Mouse (Mus musculus) neural tube, embryonic 13.5 days (tissue): ENCODE data around the gene Gsdma. TPM values are rescaled to one million over a fixed set of nuclear protein-coding genes. Genes with fewer than 3 reads are reported as not detected.

Experiments
- ATAC-seq: fragments of 200-750 bp; cut with Nextera tagmentation; 2 replicates; pipeline ENCODE4 v1.8.0; 2017; ENCODE audit warnings: low read depth, mild to moderate bottlenecking, moderate TSS enrichment, moderate library complexity
- H3K27ac ChIP-seq: fragments of 300-500 bp; sonication (generic); replicated peaks from 2 replicates; pipeline ENCODE4 v1.5.1; 2015; ENCODE audit warnings: moderate library complexity, mild to moderate bottlenecking, inconsistent platforms
- H3K27me3 ChIP-seq: fragments of 300-500 bp; sonication (generic); 2 replicates; pipeline ENCODE4 v1.6.1; 2015; ENCODE audit warnings: mild to moderate bottlenecking, inconsistent platforms
- H3K36me3 ChIP-seq: fragments of 300-500 bp; sonication (generic); 2 replicates; pipeline ENCODE4 v1.6.1; 2015; ENCODE audit warnings: mild to moderate bottlenecking, inconsistent platforms
- H3K4me1 ChIP-seq: fragments of 300-500 bp; sonication (generic); replicated peaks from 2 replicates; pipeline ENCODE4 v1.6.1; 2015; ENCODE audit warnings: inconsistent platforms
- H3K4me2 ChIP-seq: fragments of 300-500 bp; sonication (generic); 2 replicates; pipeline ENCODE4 v1.6.1; 2015; ENCODE audit warnings: inconsistent platforms, mild to moderate bottlenecking, moderate library complexity
- H3K4me3 ChIP-seq: fragments of 300-500 bp; sonication (generic); 2 replicates; pipeline ENCODE4 v1.5.1; 2015; ENCODE audit warnings: mild to moderate bottlenecking, inconsistent platforms
- H3K9ac ChIP-seq: fragments of 300-500 bp; sonication (generic); 2 replicates; pipeline ENCODE4 v1.6.1; 2015; ENCODE audit warnings: moderate library complexity, mild to moderate bottlenecking, inconsistent platforms
- H3K9me3 ChIP-seq: fragments of 300-500 bp; sonication (generic); 2 replicates; pipeline ENCODE4 v1.6.1; 2016; ENCODE audit warnings: inconsistent platforms
- WGBS: fragments of 180-500 bp; shearing (Covaris S2); methylation state at CpG from one replicate; pipeline ENCODE4 v1.1.7; 2015; 5-methylcytosine and 5-hydroxymethylcytosine counted together
- polyA plus RNA-seq: library from polyadenylated mRNA; unstranded; fragments of >200 nt; fragmentation: Nextera tagmentation; extraction: Ambion mirVana; gene quantifications from 2 replicates; pipeline ENCODE4 v1.2.1, GENCODE M21; 2015

The Gsdma gene
- polyA plus RNA-seq, 1 experiment from 2014 or later = not detected

DNA sequence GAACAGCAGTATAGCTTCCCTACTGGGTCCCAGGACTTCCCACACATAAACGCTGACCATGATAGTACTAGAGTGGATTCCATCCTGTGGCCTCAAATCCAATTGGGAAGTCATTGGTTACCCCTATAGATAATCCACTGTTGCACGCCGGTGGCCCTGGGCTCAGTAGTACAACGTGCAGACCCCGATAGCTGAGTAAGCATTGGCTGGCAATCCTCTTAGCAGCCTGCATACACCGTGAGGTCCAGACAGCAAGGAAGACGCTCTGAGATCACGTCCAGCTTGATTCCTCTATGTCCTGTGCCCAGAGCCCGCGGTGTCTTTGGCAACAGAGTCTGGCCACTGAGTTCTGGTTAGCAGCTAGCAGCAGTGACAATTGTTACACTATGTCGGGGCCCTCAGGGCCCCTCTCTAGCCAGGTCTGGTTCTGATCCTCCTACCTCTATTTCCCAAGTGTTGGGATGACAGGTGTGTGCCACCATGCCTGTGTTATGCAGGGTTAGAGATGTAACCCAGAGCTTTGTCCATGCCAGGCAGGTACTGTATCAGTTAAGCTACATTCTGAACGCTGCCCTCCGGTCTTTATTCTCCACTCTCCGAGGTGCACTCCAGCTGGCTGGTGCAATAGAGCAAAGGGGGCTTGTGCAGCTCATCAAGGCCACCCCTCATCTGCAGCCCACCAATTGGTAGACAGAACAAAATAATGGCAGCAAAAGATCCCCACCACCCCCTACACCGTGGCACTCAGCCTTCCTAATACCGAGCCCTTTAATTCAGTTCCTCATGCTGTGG lies 34.9 kb downstream of the Gsdma start:
- H3K9ac ChIP-seq = no peak overlapping the region
- peaks cover 12% of the 10 kb centered on the region; the same call in 1 of the 2 replicates for H3K27me3 ChIP-seq
- ATAC-seq = no peak
- peaks cover 38% of the 10 kb centered on the region for H3K36me3 ChIP-seq
- no peaks in the 10 kb centered on the region for H3K9me3 ChIP-seq
- 86% methylated on average over 16 of the region's 16 CpGs for WGBS
- H3K4me1 ChIP-seq = no peaks in the 10 kb centered on the region
- no peak overlapping the region for H3K27ac ChIP-seq
- no peak overlapping the region for H3K4me3 ChIP-seq
- H3K4me2 ChIP-seq = no peak overlapping the region

DNA sequence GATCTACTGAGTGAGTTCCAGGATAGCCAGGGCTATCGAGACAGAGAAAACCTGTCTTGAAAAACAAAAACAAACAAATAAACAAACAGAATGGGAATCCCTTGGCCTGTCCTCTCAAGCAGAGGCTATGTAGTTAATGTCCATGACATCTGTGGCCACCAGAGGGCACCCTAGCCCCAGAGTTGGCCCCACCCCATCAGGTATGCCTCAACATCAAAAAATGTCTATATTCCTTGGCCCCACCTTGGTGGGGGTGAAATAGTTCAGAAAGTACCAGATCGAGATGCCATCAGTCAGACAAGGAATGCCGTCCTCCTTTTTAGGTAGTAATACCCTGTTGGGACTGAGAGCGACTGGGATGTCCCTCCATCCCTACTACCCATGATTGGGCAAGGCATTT lies 35.8 kb downstream of the Gsdma start:
- H3K4me3 ChIP-seq = no peak overlapping the region
- no peak overlapping the region for H3K4me2 ChIP-seq
- H3K9ac ChIP-seq = no peak overlapping the region
- H3K9me3 ChIP-seq = no peaks in the 10 kb centered on the region
- WGBS = 47% methylated on average over 4 of the region's 4 CpGs
- peaks cover 38% of the 10 kb centered on the region for H3K36me3 ChIP-seq
- peaks cover 12% of the 10 kb centered on the region; the same call in 1 of the 2 replicates for H3K27me3 ChIP-seq
- no peaks in the 10 kb centered on the region for H3K4me1 ChIP-seq
- H3K27ac ChIP-seq = no peak overlapping the region
- ATAC-seq = no peak

DNA sequence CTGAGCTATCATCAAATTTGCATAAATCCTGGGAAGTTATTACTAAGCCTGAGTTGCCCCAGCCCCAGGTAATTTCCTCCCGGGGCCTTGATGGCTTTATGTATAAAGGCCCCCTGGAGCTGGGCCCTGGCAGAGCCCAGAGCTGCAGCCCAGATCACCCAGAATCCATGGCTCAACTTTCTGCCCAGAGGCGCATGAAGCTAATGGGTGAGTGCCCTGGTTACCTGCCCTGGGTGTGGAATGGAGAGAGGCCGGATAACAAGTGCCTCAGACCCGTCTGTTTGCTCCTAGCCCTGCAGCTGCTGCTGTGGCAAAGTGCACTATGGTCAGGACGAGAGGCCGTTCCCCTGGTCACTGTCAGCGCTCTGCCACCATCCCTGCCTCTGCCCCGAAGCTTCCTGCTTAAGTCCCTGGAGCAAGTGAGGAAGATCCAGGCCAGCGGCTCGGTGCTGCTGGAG lies 37.1 kb downstream of the Gsdma start, which contains the start of gene Csf3:
Gene Csf3, plus strand, starts transcription at position 51 of the 458 bp plus-strand sequence.
- Histone ChIP-seq H3K9ac (peak within 1 kb of the TSS; percentile 26; the same call in 1 of the 2 replicates), H3K4me3 (no peak within 1 kb of the TSS), H3K27me3 (peaks cover 12% of the 10 kb centered on the region; the same call in 1 of the 2 replicates), H3K4me2 (no peak within 1 kb of the TSS), H3K36me3 (peaks cover 38% of the 10 kb centered on the region), H3K4me1 (no peaks in the 10 kb centered on the region), H3K27ac (no peak within 1 kb of the TSS), H3K9me3 (no peaks in the 10 kb centered on the region)
- ATAC-seq = no peak
- 27% methylated on average over 10 of the region's 10 CpGs for WGBS

DNA sequence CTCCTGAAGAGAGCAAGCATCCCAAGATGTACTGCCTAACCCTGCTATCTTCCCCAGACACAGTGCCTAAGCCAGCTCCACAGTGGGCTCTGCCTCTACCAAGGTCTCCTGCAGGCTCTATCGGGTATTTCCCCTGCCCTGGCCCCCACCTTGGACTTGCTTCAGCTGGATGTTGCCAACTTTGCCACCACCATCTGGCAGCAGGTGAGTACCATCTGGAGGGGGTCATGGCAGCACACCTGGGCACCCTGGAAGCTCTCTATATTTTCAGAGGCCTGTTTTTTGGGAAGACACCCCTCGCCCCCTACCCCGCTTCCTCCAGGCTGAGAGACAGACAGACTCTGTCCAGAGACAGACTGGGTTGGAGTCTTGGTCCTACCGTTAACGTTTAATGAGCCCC lies 38.2 kb downstream of the Gsdma start:
- no peak overlapping the region for H3K4me2 ChIP-seq
- peaks cover 12% of the 10 kb centered on the region; the same call in 1 of the 2 replicates for H3K27me3 ChIP-seq
- no peak overlapping the region for H3K4me3 ChIP-seq
- peaks cover 38% of the 10 kb centered on the region for H3K36me3 ChIP-seq
- no peak overlapping the region for H3K9ac ChIP-seq
- H3K9me3 ChIP-seq = no peaks in the 10 kb centered on the region
- no peaks in the 10 kb centered on the region; the same call in 1 of the 2 replicates for H3K4me1 ChIP-seq
- ATAC-seq = no peak
- 78% methylated on average over 5 of the region's 5 CpGs for WGBS
- no peak overlapping the region for H3K27ac ChIP-seq

DNA sequence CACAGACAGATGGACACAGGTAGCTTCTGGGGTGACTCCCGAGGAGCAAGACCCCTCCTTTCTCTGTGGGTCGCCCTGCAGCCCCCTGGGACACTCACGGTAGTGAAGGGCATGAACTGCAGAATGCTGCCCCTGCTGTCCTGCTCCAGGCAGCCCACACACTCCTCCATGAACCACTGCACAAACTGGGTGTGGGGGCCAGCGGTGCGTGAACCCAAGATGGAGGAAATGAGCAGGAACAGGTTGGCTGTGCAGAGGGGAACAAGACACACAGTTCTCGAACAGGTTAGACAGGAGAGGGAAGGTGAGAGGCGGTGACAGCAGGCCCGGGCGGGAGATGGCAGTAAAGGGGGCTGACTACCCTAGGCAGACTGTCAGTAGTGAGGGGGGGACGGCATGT lies 40.9 kb downstream of the Gsdma start:
- Histone ChIP-seq H3K27ac (no peak overlapping the region), H3K4me1 (peaks cover 7% of the 10 kb centered on the region; the same call in 1 of the 2 replicates), H3K4me3 (no peak overlapping the region), H3K36me3 (peaks cover 64% of the 10 kb centered on the region), H3K27me3 (peaks cover 12% of the 10 kb centered on the region; the same call in 1 of the 2 replicates), H3K4me2 (no peak overlapping the region), H3K9ac (no peak overlapping the region), H3K9me3 (no peaks in the 10 kb centered on the region)
- 88% methylated on average over 10 of the region's 10 CpGs for WGBS
- no peak for ATAC-seq

DNA sequence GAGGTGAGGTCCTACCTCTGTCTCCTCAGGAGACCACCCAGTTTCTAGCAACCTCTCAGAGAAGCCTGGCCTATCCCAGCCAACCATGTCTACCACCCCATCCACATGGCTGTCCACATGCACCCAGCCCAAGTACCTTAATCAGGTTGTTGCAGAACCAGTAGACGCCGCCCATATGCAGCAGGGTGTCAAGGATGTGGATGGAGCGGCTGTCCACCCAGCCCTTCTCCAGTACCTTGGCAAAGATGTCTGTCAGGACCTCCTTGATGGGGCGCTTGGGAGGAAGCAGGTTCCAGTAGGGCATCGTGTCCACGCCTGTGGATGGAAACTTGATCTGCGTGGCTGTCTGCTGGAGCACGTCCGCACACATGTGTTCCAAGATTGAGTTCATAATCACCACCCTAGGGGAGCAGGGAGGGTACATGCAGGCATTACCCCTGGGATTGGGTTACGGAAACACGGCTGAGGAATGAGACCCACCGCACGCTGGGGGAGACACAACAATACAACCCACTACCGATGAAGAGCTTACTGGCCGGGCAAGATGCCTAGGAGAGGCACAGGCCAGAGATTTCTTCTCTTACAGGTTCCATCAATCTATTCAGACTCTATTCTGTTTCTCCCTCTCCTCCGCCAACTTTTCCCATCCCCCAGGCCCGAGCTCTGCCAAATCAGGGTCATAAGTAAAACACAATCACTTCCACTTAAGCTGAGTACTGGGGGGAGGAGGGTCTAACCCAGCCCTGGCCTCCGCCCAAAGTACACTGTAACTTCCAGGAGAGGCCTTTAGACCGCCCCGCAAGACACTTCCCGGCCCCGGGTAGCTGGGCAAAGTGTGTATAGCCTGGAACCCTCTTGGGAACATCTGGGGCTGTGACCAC lies 43.5 kb downstream of the Gsdma start:
- H3K9me3 ChIP-seq = no peaks in the 10 kb centered on the region
- no peak for ATAC-seq

DNA sequence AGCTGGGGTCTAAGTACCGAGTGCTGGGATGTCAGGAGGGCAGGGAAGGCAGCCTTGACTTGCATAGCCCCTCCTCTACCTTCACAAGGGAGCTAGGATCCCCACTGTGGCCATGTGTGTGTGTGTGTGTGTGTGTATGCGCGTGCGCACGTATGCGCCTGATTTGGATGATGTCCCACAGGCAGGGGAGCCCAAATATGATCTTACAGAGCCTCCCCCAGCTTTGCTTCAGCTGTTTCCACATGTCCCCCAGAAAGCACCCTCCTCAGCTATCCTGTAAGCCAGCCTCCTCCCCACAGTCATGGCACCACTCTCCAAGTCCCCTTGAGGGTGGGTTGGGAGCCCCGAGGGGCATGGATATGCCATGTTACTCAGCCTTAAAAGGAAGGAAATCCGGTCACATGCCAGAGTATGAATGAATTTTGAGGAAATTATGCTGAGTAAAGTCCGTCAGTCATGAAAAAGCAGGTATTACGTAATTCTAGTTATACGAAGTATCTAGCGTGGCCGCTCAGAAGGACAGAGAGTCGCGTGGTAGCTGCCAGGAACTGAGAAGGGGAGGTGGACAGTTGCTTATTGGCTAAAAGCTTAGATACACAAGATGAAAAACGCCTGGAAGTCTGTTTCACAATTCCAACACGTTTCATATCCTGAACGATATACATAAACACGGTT lies 44.3 kb downstream of the Gsdma start:
- H3K36me3 ChIP-seq = peaks cover 95% of the 10 kb centered on the region
- H3K4me1 ChIP-seq = peaks cover 7% of the 10 kb centered on the region; the same call in 1 of the 2 replicates
- no peak overlapping the region for H3K9ac ChIP-seq
- H3K4me2 ChIP-seq = no peak overlapping the region
- 0 out of 2 replicates have a peak overlapping the region, but pooled peaks have one; percentile 33 for H3K27ac ChIP-seq
- ATAC-seq = no peak
- no peaks in the 10 kb centered on the region for H3K27me3 ChIP-seq
- no peak overlapping the region for H3K4me3 ChIP-seq
- WGBS = 91% methylated on average over 19 of the region's 19 CpGs
- no peaks in the 10 kb centered on the region for H3K9me3 ChIP-seq

More for the DNA sequence above, 43.5 kb downstream of the Gsdma start:
- WGBS = 85% methylated on average over 22 of the region's 22 CpGs
- peak overlapping the region; percentile 33; the same call in 1 of the 2 replicates for H3K27ac ChIP-seq
- H3K4me1 ChIP-seq = peaks cover 7% of the 10 kb centered on the region; the same call in 1 of the 2 replicates
- H3K27me3 ChIP-seq = no peaks in the 10 kb centered on the region
- H3K4me3 ChIP-seq = no peak overlapping the region
- H3K4me2 ChIP-seq = no peak overlapping the region
- H3K36me3 ChIP-seq = peaks cover 87% of the 10 kb centered on the region
- H3K9ac ChIP-seq = no peak overlapping the region

DNA sequence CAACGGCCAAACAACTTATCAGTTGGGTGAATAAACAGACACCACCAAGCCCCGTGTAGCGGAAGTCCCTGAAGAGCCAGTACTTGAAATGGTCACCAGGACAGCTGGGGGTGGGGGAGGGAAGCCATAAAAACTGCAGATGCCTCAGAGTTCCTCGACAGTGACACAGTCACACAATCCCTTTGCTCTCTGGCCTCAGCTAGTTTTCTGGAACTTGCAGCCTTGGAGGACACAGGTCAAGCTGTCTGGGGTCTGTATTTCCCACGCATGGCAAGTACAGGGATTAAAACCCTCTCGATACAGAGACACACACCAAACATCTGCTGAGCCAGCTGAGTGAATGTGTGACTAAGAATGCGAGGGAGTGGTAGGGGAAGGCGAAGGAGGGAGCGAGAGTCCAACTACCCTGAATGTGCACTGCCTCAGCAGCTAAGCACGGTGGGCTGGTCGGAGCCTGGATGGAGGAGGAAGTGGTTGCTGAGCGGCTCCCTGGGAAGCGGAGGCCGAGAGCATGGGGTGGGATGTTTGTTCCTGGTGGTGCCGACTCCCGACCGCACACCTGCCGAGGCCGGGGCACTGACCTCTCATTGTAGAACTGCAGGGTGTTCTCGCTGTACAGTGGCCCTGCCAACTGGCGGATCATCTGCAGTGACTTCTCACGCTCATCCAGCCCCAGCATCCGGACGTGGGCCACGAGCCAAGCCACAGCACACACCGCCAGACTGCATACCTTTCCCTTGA lies 45.0 kb downstream of the Gsdma start:
- H3K9me3 ChIP-seq = no peaks in the 10 kb centered on the region
- H3K27ac ChIP-seq = 0 out of 2 replicates have a peak overlapping the region, but pooled peaks have one; percentile 1
- H3K4me1 ChIP-seq = peaks cover 7% of the 10 kb centered on the region; the same call in 1 of the 2 replicates
- H3K4me2 ChIP-seq = no peak overlapping the region
- H3K9ac ChIP-seq = no peak overlapping the region
- no peaks in the 10 kb centered on the region for H3K27me3 ChIP-seq
- ATAC-seq = no peak
- no peak overlapping the region for H3K4me3 ChIP-seq
- WGBS = 83% methylated on average over 26 of the region's 26 CpGs
- H3K36me3 ChIP-seq = peaks cover 97% of the 10 kb centered on the region

- ATAC-seq = no peak
- Histone ChIP-seq H3K9ac (no peak overlapping the region), H3K36me3 (peaks cover 97% of the 10 kb centered on the region), H3K27ac (no peak overlapping the region), H3K4me3 (no peak overlapping the region), H3K4me1 (peaks cover 7% of the 10 kb centered on the region; the same call in 1 of the 2 replicates), H3K4me2 (no peak overlapping the region), H3K9me3 (no peaks in the 10 kb centered on the region), H3K27me3 (no peaks in the 10 kb centered on the region)
- 56% methylated on average over 12 of the region's 12 CpGs for WGBS
Observed at GRCm38 (mm10) chr11:98710416-98711045, 46.4 kb downstream of the Gsdma start.

DNA sequence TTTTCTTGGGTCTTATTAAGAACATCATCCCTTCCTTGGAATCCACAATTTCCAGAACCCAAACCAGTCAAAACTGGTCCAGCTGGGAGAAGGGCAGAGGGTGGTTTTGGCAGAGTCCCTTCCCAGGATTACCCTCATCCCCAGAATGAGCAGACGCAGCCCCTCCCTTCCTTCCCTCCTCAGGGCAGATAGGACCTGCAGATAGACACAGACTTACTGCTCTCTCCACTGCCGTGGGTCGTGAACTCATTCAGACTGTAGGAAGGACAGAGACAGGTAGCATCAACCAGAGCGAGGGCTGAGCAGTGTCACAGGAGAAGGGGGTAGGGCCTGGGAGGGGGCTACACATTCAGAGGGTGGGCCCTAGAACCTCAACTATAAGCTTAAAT lies 46.9 kb downstream of the Gsdma start:
- H3K4me1 ChIP-seq = peaks cover 7% of the 10 kb centered on the region; the same call in 1 of the 2 replicates
- H3K9ac ChIP-seq = no peak overlapping the region
- ATAC-seq = no peak
- WGBS = 87% methylated on average over 4 of the region's 4 CpGs
- H3K27ac ChIP-seq = no peak overlapping the region
- no peak overlapping the region for H3K4me3 ChIP-seq
- H3K27me3 ChIP-seq = no peaks in the 10 kb centered on the region
- no peaks in the 10 kb centered on the region for H3K9me3 ChIP-seq
- H3K4me2 ChIP-seq = no peak overlapping the region
- H3K36me3 ChIP-seq = peaks cover 97% of the 10 kb centered on the region
